Mouse (Mus musculus) E14TG2a.4 (cell line): ENCODE data around the gene Rtf2.

ENCODE experiments used
- CTCF ChIP-seq: conservative IDR thresholded peaks from 2 replicates; pipeline ENCODE4 v1.5.1; 2014; ENCODE audit warnings: low read length
- NANOG ChIP-seq: IDR thresholded peaks from 2 replicates; pipeline ENCODE4 v1.6.1; 2014; ENCODE audit warnings: borderline replicate concordance, low read length, mixed read lengths
- POU5F1 ChIP-seq: IDR thresholded peaks from 2 replicates; pipeline ENCODE4 v1.6.1; 2014; ENCODE audit warnings: low read length, borderline replicate concordance

GRCm38 (mm10) chr2:172439843-172440639, at the start of gene Rtf2:
- TF ChIP-seq CTCF (no peak), NANOG (no peak), POU5F1 (no peak)
